Mouse (Mus musculus): ENCODE data around the gene Tle1. TPM values are rescaled to one million over a fixed set of nuclear protein-coding genes. Genes with fewer than 3 reads are reported as not detected.

Gene Tle1
- polyA plus RNA-seq, 1 experiment from 2014 or later: 13.9 TPM

DNA sequence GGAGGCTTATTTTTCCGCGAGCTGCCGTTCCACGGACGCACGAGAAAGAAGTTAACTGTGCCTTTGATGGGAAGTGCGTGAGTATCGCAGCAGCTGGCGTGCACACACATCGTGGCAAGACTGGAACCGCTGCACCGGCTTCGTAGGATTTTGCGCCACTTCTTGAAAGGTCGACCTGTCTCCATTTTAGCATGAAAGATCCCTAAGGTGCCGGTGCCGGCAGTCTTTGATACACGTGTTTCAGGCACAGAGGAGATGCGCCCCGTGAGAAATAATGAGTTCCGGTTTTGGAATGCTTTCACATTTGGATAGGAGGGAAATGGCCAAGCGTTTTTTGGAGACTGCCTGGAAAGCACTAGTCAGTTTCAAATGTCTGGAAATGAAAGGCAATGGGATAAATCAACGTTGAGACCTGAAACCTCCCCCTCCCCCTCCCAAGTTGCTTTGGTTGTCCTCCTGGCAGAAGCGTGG is 837 bp upstream of the Tle1 start:
- peak; percentile 0; the same call in 1 of the 2 replicates for ATAC-seq
- Histone ChIP-seq H3K9ac (ENCODE audit: low read depth, low read length) (peak overlapping the region; percentile 13; the same call in 1 of the 2 replicates), H3K27me3 (replicated peaks; ENCODE audit: control insufficient read depth, insufficient read depth, low read length) (no peaks in the 10 kb centered on the region), H3K4me2 (replicated peaks; ENCODE audit: low read depth) (peak overlapping the region; percentile 76), H3K4me1 (replicated peaks; ENCODE audit: control insufficient read depth, insufficient read depth, low read length) (peaks cover 6% of the 10 kb centered on the region; the same call in 1 of the 2 replicates), H3K36me3 (ENCODE audit: control insufficient read depth, insufficient read depth) (no peaks in the 10 kb centered on the region), H3K4me3 (ENCODE audit: low read depth, low read length) (peak overlapping the region; percentile 73), H3K27ac (ENCODE audit: low read depth, low read length) (peak overlapping the region; percentile 87), H3K9me3 (ENCODE audit: control insufficient read depth) (no peaks in the 10 kb centered on the region)
- 1% methylated on average over 24 of the region's 24 CpGs for WGBS
- peak; percentile 22; the same call in 1 of the 2 replicates for TF ChIP-seq CTCF (IDR thresholded peaks at IDR 0.05; ENCODE audit: low read depth)

DNA sequence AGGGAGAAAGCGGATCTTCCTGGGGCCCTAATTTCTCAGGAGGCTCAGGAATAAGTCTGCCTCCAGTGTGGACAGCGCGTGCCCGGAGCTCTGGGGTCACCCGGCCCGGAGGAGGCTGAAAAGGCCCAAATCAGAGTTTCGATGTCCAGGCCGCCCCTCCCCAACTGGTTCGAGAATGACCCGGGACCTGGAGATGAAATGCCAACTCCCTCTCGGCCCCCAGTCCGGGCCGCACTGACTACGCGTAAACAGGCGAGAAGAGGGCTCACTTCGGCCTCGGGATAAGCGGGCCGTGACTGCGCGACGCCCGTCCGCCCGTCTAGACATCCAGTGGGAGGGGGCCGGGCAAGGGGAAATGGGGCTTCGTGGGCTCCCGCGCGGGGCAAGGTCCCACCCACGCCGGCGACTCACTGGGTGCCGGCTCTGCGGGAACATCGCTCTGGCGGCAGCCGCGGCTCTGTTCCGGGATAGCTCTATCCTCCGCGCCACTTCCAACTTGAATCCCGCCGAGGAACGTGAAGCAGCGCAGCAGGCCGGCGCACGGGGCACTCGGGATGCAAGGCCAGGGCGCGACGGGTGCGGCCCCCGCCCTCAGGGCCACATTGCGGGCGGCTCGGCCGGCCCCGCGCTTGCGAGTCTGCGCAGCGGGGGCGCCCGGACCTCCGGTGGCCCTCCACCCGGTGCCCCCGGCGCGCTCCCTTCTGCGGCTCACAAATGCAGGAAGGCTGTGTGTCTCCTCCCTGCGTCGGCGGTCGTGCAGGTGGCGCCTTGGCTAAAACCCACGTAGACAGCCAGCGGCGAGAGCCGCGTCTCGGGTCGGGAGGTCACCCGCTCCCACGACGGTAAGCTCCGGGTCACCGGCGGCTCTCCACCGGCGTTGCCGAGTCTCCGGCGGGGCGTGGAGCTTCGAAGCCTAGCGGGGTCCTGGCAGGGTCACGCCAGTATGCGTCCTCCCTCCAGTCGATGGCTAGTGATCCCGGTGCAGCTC is 854 bp downstream of the Tle1 start:
- Histone ChIP-seq H3K9me3 (ENCODE audit: control insufficient read depth) (no peaks in the 10 kb centered on the region), H3K36me3 (ENCODE audit: control insufficient read depth, insufficient read depth) (no peaks in the 10 kb centered on the region), H3K4me1 (replicated peaks; ENCODE audit: control insufficient read depth, insufficient read depth, low read length) (peaks cover 6% of the 10 kb centered on the region; the same call in 1 of the 2 replicates), H3K27me3 (replicated peaks; ENCODE audit: control insufficient read depth, insufficient read depth, low read length) (no peaks in the 10 kb centered on the region), H3K4me2 (replicated peaks; ENCODE audit: low read depth) (peak overlapping the region; percentile 97), H3K9ac (ENCODE audit: low read depth, low read length) (peak overlapping the region; percentile 71), H3K4me3 (ENCODE audit: low read depth, low read length) (peak overlapping the region; percentile 73), H3K27ac (ENCODE audit: low read depth, low read length) (peak overlapping the region; percentile 87)
- under 1% methylated on average over 98 of the region's 103 CpGs for WGBS
- TF ChIP-seq CTCF (IDR thresholded peaks at IDR 0.05; ENCODE audit: low read depth): no peak
- no peak for ATAC-seq

GRCm38 (mm10) chr4:72198877-72199411 is 1.8 kb downstream of the Tle1 start:
- H3K9ac ChIP-seq (ENCODE audit: low read depth, low read length): peak overlapping the region; percentile 71
- peak overlapping the region; percentile 73 for H3K4me3 ChIP-seq (ENCODE audit: low read depth, low read length)
- ATAC-seq: peak; percentile 17; the same call in 1 of the 2 replicates
- peaks cover 6% of the 10 kb centered on the region; the same call in 1 of the 2 replicates for H3K4me1 ChIP-seq (replicated peaks; ENCODE audit: control insufficient read depth, insufficient read depth, low read length)
- H3K36me3 ChIP-seq (ENCODE audit: control insufficient read depth, insufficient read depth): no peaks in the 10 kb centered on the region
- no peaks in the 10 kb centered on the region for H3K9me3 ChIP-seq (ENCODE audit: control insufficient read depth)
- H3K4me2 ChIP-seq (replicated peaks; ENCODE audit: low read depth): peak overlapping the region; percentile 97
- under 1% methylated on average over 22 of the region's 22 CpGs for WGBS
- peak; percentile 89 for TF ChIP-seq CTCF (IDR thresholded peaks at IDR 0.05; ENCODE audit: low read depth)
- no peak overlapping the region for H3K27ac ChIP-seq (ENCODE audit: low read depth, low read length)
- no peaks in the 10 kb centered on the region for H3K27me3 ChIP-seq (replicated peaks; ENCODE audit: control insufficient read depth, insufficient read depth, low read length)

GRCm38 (mm10) chr4:72197888-72198605 is 2.7 kb downstream of the Tle1 start:
- 23% methylated on average over 7 of the region's 7 CpGs for WGBS
- H3K4me2 ChIP-seq (replicated peaks; ENCODE audit: low read depth): peak overlapping the region; percentile 97
- H3K27me3 ChIP-seq (replicated peaks; ENCODE audit: control insufficient read depth, insufficient read depth, low read length): no peaks in the 10 kb centered on the region
- H3K4me3 ChIP-seq (ENCODE audit: low read depth, low read length): peak overlapping the region; percentile 73
- H3K36me3 ChIP-seq (ENCODE audit: control insufficient read depth, insufficient read depth): no peaks in the 10 kb centered on the region
- no peak for ATAC-seq
- H3K27ac ChIP-seq (ENCODE audit: low read depth, low read length): no peak overlapping the region
- TF ChIP-seq CTCF (IDR thresholded peaks at IDR 0.05; ENCODE audit: low read depth): no peak
- no peaks in the 10 kb centered on the region for H3K9me3 ChIP-seq (ENCODE audit: control insufficient read depth)
- no peak overlapping the region for H3K9ac ChIP-seq (ENCODE audit: low read depth, low read length)
- peaks cover 6% of the 10 kb centered on the region; the same call in 1 of the 2 replicates for H3K4me1 ChIP-seq (replicated peaks; ENCODE audit: control insufficient read depth, insufficient read depth, low read length)

GRCm38 (mm10) chr4:72195116-72195835 is 5.4 kb downstream of the Tle1 start:
- Histone ChIP-seq H3K4me2 (replicated peaks; ENCODE audit: low read depth) (no peak overlapping the region), H3K27me3 (replicated peaks; ENCODE audit: control insufficient read depth, insufficient read depth, low read length) (no peaks in the 10 kb centered on the region), H3K9me3 (ENCODE audit: control insufficient read depth) (no peaks in the 10 kb centered on the region), H3K27ac (ENCODE audit: low read depth, low read length) (no peak overlapping the region), H3K9ac (ENCODE audit: low read depth, low read length) (no peak overlapping the region), H3K4me3 (ENCODE audit: low read depth, low read length) (no peak overlapping the region), H3K4me1 (replicated peaks; ENCODE audit: control insufficient read depth, insufficient read depth, low read length) (peaks cover 6% of the 10 kb centered on the region; the same call in 1 of the 2 replicates), H3K36me3 (ENCODE audit: control insufficient read depth, insufficient read depth) (no peaks in the 10 kb centered on the region; the same call in 1 of the 2 replicates)
- no peak for TF ChIP-seq CTCF (IDR thresholded peaks at IDR 0.05; ENCODE audit: low read depth)
- no peak for ATAC-seq
- whole genome bisulfite sequencing: 74% methylated on average over 6 of the region's 6 CpGs

Data from intestine, postnatal 0 days (tissue).